Mouse (Mus musculus) hindbrain, embryonic 14.5 days (tissue): ENCODE measurements around the gene Pax2. TPM values are rescaled to one million over a fixed set of nuclear protein-coding genes. Genes with fewer than 3 reads are reported as not detected.

Source experiments
- ATAC-seq: fragments of 200-750 bp; cut with Nextera tagmentation; 2 replicates; pipeline ENCODE4 v1.8.0; 2017; ENCODE audit warnings: moderate number of reproducible peaks, mild to moderate bottlenecking, moderate TSS enrichment, moderate library complexity; ENCODE audit not compliant: low FRiP score
- DNase-seq: peaks from one replicate; pipeline ENCODE4 v3.0.0-alpha.2; 2015; ENCODE audit warnings: low spot score
- H3K27ac ChIP-seq: fragments of 300-500 bp; sonication (generic); 2 replicates; pipeline ENCODE4 v1.5.1; 2014; ENCODE audit warnings: mild to moderate bottlenecking, moderate library complexity
- H3K27me3 ChIP-seq: fragments of 300-500 bp; sonication (generic); 2 replicates; pipeline ENCODE4 v1.6.1; 2014; ENCODE audit warnings: mild to moderate bottlenecking, low read length, mixed read lengths; ENCODE audit not compliant: control insufficient read depth, insufficient read depth
- H3K36me3 ChIP-seq: fragments of 300-500 bp; sonication (generic); replicated peaks from 2 replicates; pipeline ENCODE4 v1.6.1; 2014; ENCODE audit not compliant: control insufficient read depth, insufficient read depth
- H3K4me1 ChIP-seq: fragments of 300-500 bp; sonication (generic); replicated peaks from 2 replicates; pipeline ENCODE4 v1.6.1; 2014; ENCODE audit warnings: antibody characterized with exemption, low read length, mixed read lengths; ENCODE audit not compliant: control insufficient read depth, insufficient read depth
- H3K4me2 ChIP-seq: fragments of 300-500 bp; sonication (generic); replicated peaks from 2 replicates; pipeline ENCODE4 v1.6.1; 2014; ENCODE audit warnings: mild to moderate bottlenecking, moderate library complexity
- H3K4me3 ChIP-seq: fragments of 300-500 bp; sonication (generic); replicated peaks from 2 replicates; pipeline ENCODE4 v1.5.1; 2014; ENCODE audit warnings: mild to moderate bottlenecking, low read length
- H3K9ac ChIP-seq: fragments of 300-500 bp; sonication (generic); 2 replicates; pipeline ENCODE4 v1.6.1; 2014
- H3K9me3 ChIP-seq: fragments of 300-500 bp; sonication (generic); 2 replicates; pipeline ENCODE4 v1.6.1; 2016; ENCODE audit warnings: low read length; ENCODE audit not compliant: control insufficient read depth
- WGBS: fragments of 180-500 bp; shearing (Covaris S2); extraction: QIAGEN DNeasy Blood & Tissue Kit; methylation state at CpG from one replicate; pipeline ENCODE4 v1.1.7; 2014; 5-methylcytosine and 5-hydroxymethylcytosine counted together
- polyA plus RNA-seq: library from polyadenylated mRNA; unstranded; fragments of >200 nt; fragmentation: Nextera tagmentation; extraction: Ambion mirVana; gene quantifications from 2 replicates; pipeline ENCODE4 v1.2.1, GENCODE M21; 2014

The Pax2 gene
- polyA plus RNA-seq, 1 experiment from 2014 or later, result 22.1 TPM

DNA sequence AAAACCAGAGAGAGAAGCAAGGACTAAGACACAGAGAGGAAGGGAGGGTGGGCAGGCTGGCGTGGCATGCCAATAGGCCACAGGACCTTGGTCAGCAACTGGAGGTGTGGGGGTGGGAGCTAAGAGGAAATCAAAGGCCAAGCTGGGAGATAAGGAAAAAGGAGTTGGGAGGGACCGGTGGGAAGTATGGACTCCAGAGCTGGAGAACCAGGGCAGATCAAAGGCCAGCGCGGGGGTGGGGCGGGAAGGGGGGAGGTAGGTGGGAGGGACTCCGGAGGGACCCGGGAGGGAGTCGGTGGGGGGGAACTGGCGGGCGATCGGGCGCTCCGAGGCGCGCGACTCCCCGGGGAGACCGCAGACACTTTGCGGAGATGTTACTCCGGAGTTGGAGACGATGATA is 21.7 kb upstream of the Pax2 start:
- Histone ChIP-seq H3K9ac (no peak overlapping the region; the same call in 1 of the 2 replicates), H3K4me3 (peak overlapping the region; percentile 20), H3K27ac (no peak overlapping the region), H3K36me3 (no peaks in the 10 kb centered on the region), H3K4me1 (peaks cover 5% of the 10 kb centered on the region; the same call in 1 of the 2 replicates), H3K27me3 (peaks cover 96% of the 10 kb centered on the region), H3K9me3 (no peaks in the 10 kb centered on the region), H3K4me2 (peak overlapping the region; percentile 49)
- DNase-seq (no peak), ATAC-seq (no peak)
- 3% methylated on average over 20 of the region's 21 CpGs for WGBS

DNA sequence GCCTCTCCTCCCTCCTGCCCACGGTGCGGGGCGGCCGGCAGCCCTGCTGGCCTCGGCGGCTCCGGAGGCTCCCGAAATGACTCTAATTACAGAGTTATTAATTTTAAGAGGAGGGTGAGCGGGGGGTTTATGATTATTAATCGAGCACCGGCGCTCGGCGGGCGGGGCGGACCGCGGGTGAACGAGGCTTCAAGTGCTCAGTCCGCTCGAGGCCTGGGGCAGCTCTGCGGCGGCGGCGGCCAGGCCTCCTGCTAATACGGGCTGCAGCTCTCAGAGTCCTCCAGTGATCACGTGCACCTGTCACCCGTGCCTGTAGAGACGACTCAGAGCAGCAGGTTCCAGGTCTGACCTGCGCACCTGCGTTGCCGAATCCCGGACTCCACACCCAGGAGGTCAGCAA is 21.2 kb upstream of the Pax2 start:
- WGBS, result 1% methylated on average over 33 of the region's 33 CpGs
- peaks cover 5% of the 10 kb centered on the region; the same call in 1 of the 2 replicates for H3K4me1 ChIP-seq
- 0 out of 2 replicates have a peak overlapping the region, but pooled peaks have one; percentile 29 for H3K27ac ChIP-seq
- peak overlapping the region; percentile 20 for H3K4me3 ChIP-seq
- H3K4me2 ChIP-seq, result peak overlapping the region; percentile 49
- no peaks in the 10 kb centered on the region for H3K9me3 ChIP-seq
- H3K27me3 ChIP-seq, result peaks cover 96% of the 10 kb centered on the region
- DNase-seq (no peak), ATAC-seq (no peak)
- no peaks in the 10 kb centered on the region for H3K36me3 ChIP-seq
- peak overlapping the region; percentile 10; the same call in 1 of the 2 replicates for H3K9ac ChIP-seq

GRCm38 (mm10) chr19:44740300-44740699 is 15.5 kb upstream of the Pax2 start:
- Histone ChIP-seq H3K27me3 (peaks cover 94% of the 10 kb centered on the region), H3K4me1 (0 out of 2 replicates have a peak, but pooled peaks cover 11% of the 10 kb centered on the region), H3K27ac (no peak overlapping the region), H3K9me3 (no peaks in the 10 kb centered on the region), H3K9ac (0 out of 2 replicates have a peak overlapping the region, but pooled peaks have one; percentile 16), H3K4me3 (no peak overlapping the region), H3K4me2 (no peak overlapping the region), H3K36me3 (no peaks in the 10 kb centered on the region)
- WGBS, result 1% methylated on average over 16 of the region's 16 CpGs
- DNase-seq (no peak), ATAC-seq (no peak)

DNA sequence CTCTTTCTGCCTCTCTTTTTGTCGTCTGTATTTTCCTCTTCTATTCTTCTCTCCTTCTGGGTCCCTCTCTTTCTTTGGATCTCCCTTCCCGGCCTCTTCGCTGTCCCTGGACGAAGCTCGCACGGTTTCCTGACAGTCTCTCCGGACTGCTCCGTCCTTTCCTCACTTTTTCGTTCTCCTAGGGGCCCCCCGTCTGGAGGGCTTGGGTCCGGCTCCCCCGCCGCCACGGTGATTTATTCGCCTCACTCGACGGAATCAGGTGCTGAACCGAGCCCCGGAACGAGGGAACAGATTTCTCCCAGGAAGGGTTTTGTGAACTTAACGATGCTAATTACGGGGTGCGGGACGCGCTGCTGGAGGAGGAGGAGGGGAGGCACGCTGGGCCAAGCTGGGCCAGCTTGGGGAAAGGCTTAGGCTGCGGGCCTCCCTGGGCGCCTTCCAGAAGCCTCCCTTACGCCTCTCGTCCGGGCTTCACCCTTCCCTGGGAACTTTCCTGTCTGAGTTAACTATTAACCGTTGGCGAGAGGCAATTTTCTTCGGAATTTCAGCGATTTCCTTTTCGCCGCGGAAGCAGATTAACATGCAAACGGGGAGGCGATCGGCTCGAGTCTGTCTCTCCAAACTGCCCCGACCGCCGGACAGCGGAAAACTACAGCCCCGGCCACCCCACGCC is 14.6 kb upstream of the Pax2 start:
- H3K4me1 ChIP-seq, result 0 out of 2 replicates have a peak, but pooled peaks cover 9% of the 10 kb centered on the region
- H3K27ac ChIP-seq, result no peak overlapping the region
- H3K4me3 ChIP-seq, result 0 out of 2 replicates have a peak overlapping the region, but pooled peaks have one; percentile 8
- ATAC-seq, result no peak
- no peak for DNase-seq
- H3K9me3 ChIP-seq, result no peaks in the 10 kb centered on the region
- under 1% methylated on average over 48 of the region's 48 CpGs for WGBS
- H3K9ac ChIP-seq, result no peak overlapping the region; the same call in 1 of the 2 replicates
- peaks cover 94% of the 10 kb centered on the region for H3K27me3 ChIP-seq
- H3K36me3 ChIP-seq, result no peaks in the 10 kb centered on the region
- H3K4me2 ChIP-seq, result peak overlapping the region; percentile 44

GRCm38 (mm10) chr19:44741764-44742127 is 14.1 kb upstream of the Pax2 start:
- Histone ChIP-seq H3K9ac (no peak overlapping the region; the same call in 1 of the 2 replicates), H3K4me1 (0 out of 2 replicates have a peak, but pooled peaks cover 11% of the 10 kb centered on the region), H3K36me3 (no peaks in the 10 kb centered on the region), H3K4me2 (peak overlapping the region; percentile 44), H3K9me3 (no peaks in the 10 kb centered on the region), H3K27ac (no peak overlapping the region), H3K4me3 (0 out of 2 replicates have a peak overlapping the region, but pooled peaks have one; percentile 8), H3K27me3 (peaks cover 94% of the 10 kb centered on the region)
- no peak for ATAC-seq
- no peak for DNase-seq
- WGBS, result under 1% methylated on average over 13 of the region's 13 CpGs

DNA sequence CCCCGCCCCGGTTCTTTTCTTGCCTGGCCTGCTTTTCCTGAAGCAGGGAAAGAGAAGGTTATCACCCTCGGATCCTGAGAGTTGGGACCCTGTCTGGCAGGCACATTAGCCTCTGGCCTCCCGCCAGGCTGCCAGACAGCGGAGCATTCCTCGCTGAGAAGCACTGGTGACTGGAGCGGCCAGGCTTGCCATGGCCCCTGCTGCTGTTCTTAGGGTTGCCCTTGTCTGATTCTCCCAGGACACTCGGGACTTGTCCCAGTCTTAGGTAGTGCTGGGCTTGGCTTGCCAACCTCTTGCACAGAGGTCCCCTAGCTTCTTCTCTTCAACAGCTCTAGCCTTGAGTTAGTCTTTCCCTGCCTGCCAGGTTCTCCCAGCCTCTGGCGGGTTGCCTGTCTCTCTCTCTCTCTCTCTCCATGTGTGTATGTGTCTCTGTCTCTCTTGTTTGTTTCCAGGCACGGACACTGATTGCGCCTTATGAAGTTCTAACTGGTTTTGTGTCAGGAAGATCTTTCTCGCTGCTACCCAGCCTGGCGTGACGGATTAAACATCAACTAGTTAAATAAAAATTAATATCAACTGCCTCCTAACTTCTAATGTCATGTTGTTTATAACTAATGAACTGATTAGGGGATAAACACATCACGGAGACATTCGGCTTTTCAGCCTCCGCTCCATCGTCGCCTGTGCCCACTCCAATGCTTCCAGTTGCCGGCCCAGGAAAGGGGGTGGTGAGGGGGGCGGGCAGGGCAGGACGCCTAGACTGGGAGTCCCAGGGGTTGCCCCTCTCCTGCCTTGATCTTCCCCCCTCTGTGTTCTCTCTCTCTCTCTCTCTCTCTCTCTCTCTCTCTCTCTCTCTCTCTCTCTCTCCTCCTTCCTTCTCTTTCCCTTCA is 13.5 kb upstream of the Pax2 start:
- no peaks in the 10 kb centered on the region for H3K36me3 ChIP-seq
- ATAC-seq, result no peak
- H3K4me3 ChIP-seq, result no peak overlapping the region
- WGBS, result 1% methylated on average over 22 of the region's 22 CpGs
- peak overlapping the region; percentile 54 for H3K27ac ChIP-seq
- DNase-seq, result no peak
- H3K9ac ChIP-seq, result no peak overlapping the region
- H3K4me1 ChIP-seq, result peaks cover 11% of the 10 kb centered on the region; the same call in 1 of the 2 replicates
- peaks cover 94% of the 10 kb centered on the region for H3K27me3 ChIP-seq
- H3K9me3 ChIP-seq, result no peaks in the 10 kb centered on the region
- H3K4me2 ChIP-seq, result peak overlapping the region; percentile 44

DNA sequence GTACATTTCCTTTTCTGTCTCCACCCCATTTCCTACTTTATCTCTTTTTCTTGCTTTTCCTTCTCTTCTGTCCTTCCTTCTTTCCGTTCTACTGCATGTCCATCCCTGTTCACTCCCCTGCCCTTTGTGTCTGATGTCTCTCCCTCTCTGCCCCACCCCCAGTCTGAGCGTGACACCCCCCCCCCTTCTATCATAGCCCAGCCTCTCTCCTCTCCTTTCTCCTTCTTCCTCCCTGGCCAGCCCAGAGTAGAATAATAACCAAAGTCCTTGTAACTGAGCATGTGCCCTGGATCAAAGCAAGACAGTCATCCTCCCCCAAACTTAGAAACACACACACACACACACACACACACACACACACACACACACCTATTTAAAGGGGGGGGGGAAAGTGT is 12.8 kb upstream of the Pax2 start:
- DNase-seq (no peak), ATAC-seq (no peak)
- no peaks in the 10 kb centered on the region for H3K9me3 ChIP-seq
- no peaks in the 10 kb centered on the region for H3K36me3 ChIP-seq
- WGBS, result 5% methylated on average over 2 of the region's 2 CpGs
- peaks cover 11% of the 10 kb centered on the region; the same call in 1 of the 2 replicates for H3K4me1 ChIP-seq
- H3K4me2 ChIP-seq, result no peak overlapping the region
- no peak overlapping the region for H3K4me3 ChIP-seq
- H3K27ac ChIP-seq, result no peak overlapping the region
- H3K27me3 ChIP-seq, result peaks cover 94% of the 10 kb centered on the region
- H3K9ac ChIP-seq, result no peak overlapping the region

DNA sequence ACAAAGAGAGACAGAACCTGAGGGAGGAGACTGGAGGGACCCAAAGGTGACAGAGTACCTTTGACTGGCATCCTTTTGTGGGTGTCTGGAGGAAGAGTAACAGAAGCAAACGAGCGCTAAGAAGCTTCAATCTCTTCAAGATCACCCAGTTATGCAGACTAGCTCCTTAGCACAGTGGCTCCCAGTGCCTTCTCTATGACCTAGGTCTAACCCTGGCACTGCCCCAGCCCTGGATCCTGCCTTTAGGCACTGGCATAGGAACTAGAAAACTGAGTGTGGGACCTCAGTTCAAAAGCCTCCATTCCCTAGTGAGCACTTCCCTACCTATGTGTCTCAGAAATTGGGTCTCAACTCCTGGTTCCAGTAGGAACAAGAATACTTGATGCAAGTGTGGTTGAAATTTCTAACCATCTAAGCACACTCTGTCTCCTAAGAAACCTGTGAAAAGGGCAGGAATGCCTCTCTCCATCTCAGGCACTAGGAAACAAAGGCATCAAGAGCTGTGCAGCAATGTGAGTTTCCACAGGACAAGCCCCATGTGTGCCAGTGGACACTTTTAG is 11.8 kb upstream of the Pax2 start:
- peaks cover 11% of the 10 kb centered on the region; the same call in 1 of the 2 replicates for H3K4me1 ChIP-seq
- H3K9ac ChIP-seq, result no peak overlapping the region
- WGBS, result 11% methylated on average over 2 of the region's 2 CpGs
- no peak overlapping the region for H3K4me3 ChIP-seq
- DNase-seq (no peak), ATAC-seq (no peak)
- peaks cover 94% of the 10 kb centered on the region for H3K27me3 ChIP-seq
- no peak overlapping the region for H3K4me2 ChIP-seq
- H3K36me3 ChIP-seq, result no peaks in the 10 kb centered on the region
- H3K27ac ChIP-seq, result no peak overlapping the region
- no peaks in the 10 kb centered on the region for H3K9me3 ChIP-seq

GRCm38 (mm10) chr19:44745741-44746140 is 10.1 kb upstream of the Pax2 start:
- Histone ChIP-seq H3K4me1 (peaks cover 7% of the 10 kb centered on the region; the same call in 1 of the 2 replicates), H3K27ac (no peak overlapping the region), H3K9me3 (no peaks in the 10 kb centered on the region), H3K9ac (no peak overlapping the region), H3K4me2 (peak overlapping the region; percentile 47; the same call in 1 of the 2 replicates), H3K36me3 (no peaks in the 10 kb centered on the region), H3K4me3 (no peak overlapping the region), H3K27me3 (peaks cover 94% of the 10 kb centered on the region)
- DNase-seq (no peak), ATAC-seq (no peak)
- 8% methylated on average over 6 of the region's 6 CpGs for WGBS
